Mouse (Mus musculus) layer of hippocampus, adult 11-12 months (tissue): ENCODE measurements at regions not wholly inside any gene's neighbourhood (a gene's known extent, or its start where the extent isn't known, plus 50 kb on each side); places are given as distances from the start of the nearest gene placed in this dataset.
"Not testable (repeated sequence)": the region's sequence is repeated elsewhere in the genome, so short reads cannot be mapped to it uniquely, and the experiment has no call there.

Experiments used
- DNase-seq: peaks from one replicate; pipeline ENCODE4 v3.0.0; 2022; ENCODE audit warnings: low spot score

GRCm38 (mm10) chr17:52351293-52351692, 251.2 kb upstream of the Kcnh8 start:
- DNase-seq, result no peak

- no peak for DNase-seq
These were observed 251.8 kb upstream of the Kcnh8 start for GRCm38 (mm10) chr17:52350696-52351095.

- no peak for DNase-seq
These were observed 252.6 kb upstream of the Kcnh8 start for GRCm38 (mm10) chr17:52349872-52350271.

GRCm38 (mm10) chr17:52348481-52349083, 253.9 kb upstream of the Kcnh8 start:
- DNase-seq, result peak; percentile 8

GRCm38 (mm10) chr17:52320586-52320985, 281.9 kb upstream of the Kcnh8 start:
- no peak for DNase-seq

GRCm38 (mm10) chr17:52316976-52317375, 285.5 kb upstream of the Kcnh8 start:
- DNase-seq, result no peak

GRCm38 (mm10) chr17:52315879-52316278, 286.6 kb upstream of the Kcnh8 start:
- no peak for DNase-seq

- not testable (repeated sequence) for DNase-seq
These were observed 287.1 kb upstream of the Kcnh8 start for GRCm38 (mm10) chr17:52315456-52315855.

GRCm38 (mm10) chr17:52312043-52312442, 290.5 kb upstream of the Kcnh8 start:
- no peak for DNase-seq

GRCm38 (mm10) chr17:52308789-52309188, 293.7 kb upstream of the Kcnh8 start:
- no peak for DNase-seq

- no peak for DNase-seq
These were observed 298.4 kb upstream of the Kcnh8 start for GRCm38 (mm10) chr17:52304133-52304532.

- no peak for DNase-seq
These were observed 299.2 kb upstream of the Kcnh8 start for GRCm38 (mm10) chr17:52303320-52303719.

- no peak for DNase-seq
These were observed 302.7 kb upstream of the Kcnh8 start for GRCm38 (mm10) chr17:52299769-52300168.

GRCm38 (mm10) chr17:52285392-52285791, 317.1 kb upstream of the Kcnh8 start:
- DNase-seq, result no peak

GRCm38 (mm10) chr17:52282264-52282663, 320.2 kb upstream of the Kcnh8 start:
- no peak for DNase-seq

- no peak for DNase-seq
These were observed 324.0 kb upstream of the Kcnh8 start for GRCm38 (mm10) chr17:52278523-52278922.

GRCm38 (mm10) chr17:52268792-52269191, 333.7 kb upstream of the Kcnh8 start:
- DNase-seq, result no peak

GRCm38 (mm10) chr17:52251284-52251683, 351.2 kb upstream of the Kcnh8 start:
- DNase-seq, result no peak

GRCm38 (mm10) chr17:52225584-52225983, 376.9 kb upstream of the Kcnh8 start:
- DNase-seq, result no peak

- DNase-seq, result no peak
These were observed 382.1 kb upstream of the Kcnh8 start for GRCm38 (mm10) chr17:52220422-52220821.

- no peak for DNase-seq
These were observed 384.3 kb upstream of the Satb1 start for GRCm38 (mm10) chr17:52217411-52217810.

- DNase-seq, result no peak
These were observed 379.9 kb upstream of the Satb1 start for GRCm38 (mm10) chr17:52212944-52213343.

- DNase-seq, result no peak
These were observed 377.4 kb upstream of the Satb1 start for GRCm38 (mm10) chr17:52210483-52210882.

GRCm38 (mm10) chr17:52197731-52198130, 364.6 kb upstream of the Satb1 start:
- DNase-seq, result no peak

GRCm38 (mm10) chr17:52196811-52197210, 363.7 kb upstream of the Satb1 start:
- DNase-seq, result no peak
